Mouse (Mus musculus): ENCODE data around the gene Ezh1. TPM values are rescaled to one million over a fixed set of nuclear protein-coding genes. Genes with fewer than 3 reads are reported as not detected.
A peak's percentile ranks its signal among the peaks of the same experiment; 100 is the strongest.

The Ezh1 gene
- polyA plus RNA-seq (2015; fragmentation: Nextera tagmentation; extraction: Ambion mirVana), result 17.1 and 17.4 TPM in 2 replicates

- peak within 1 kb of the TSS; percentile 94 for H3K27ac ChIP-seq (ENCODE audit: low read length)
- H3K36me3 ChIP-seq (ENCODE audit: insufficient read depth, low read length), result no peaks in the 10 kb centered on the region
- no peaks in the 10 kb centered on the region for H3K9me3 ChIP-seq (ENCODE audit: low read length)
- H3K4me2 ChIP-seq (replicated peaks; ENCODE audit: low read depth, low read length), result peak within 1 kb of the TSS; percentile 93
- ATAC-seq, result peak; percentile 90
- no peaks in the 10 kb centered on the region for H3K27me3 ChIP-seq (replicated peaks; ENCODE audit: insufficient read depth, low read length)
- 1% methylated on average over 54 of the region's 56 CpGs for WGBS
- H3K9ac ChIP-seq (replicated peaks; ENCODE audit: low read depth), result peak within 1 kb of the TSS; percentile 85
- H3K4me1 ChIP-seq (ENCODE audit: insufficient read depth, low read depth, low read length), result peaks cover 10% of the 10 kb centered on the region; the same call in 1 of the 2 replicates
- DNase-seq (ENCODE audit: low spot score), result peak; percentile 93
- peak within 1 kb of the TSS; percentile 82 for H3K4me3 ChIP-seq (ENCODE audit: low read depth, low read length)
- TF ChIP-seq EP300 (IDR thresholded peaks at IDR 0.05) (no peak), CTCF (IDR thresholded peaks at IDR 0.05) (peak; percentile 66)
Measured at GRCm38 (mm10) chr11:101226065-101226701, at the start of gene Ezh1. TSS of gene Ezh1 (minus strand) at chr11:101226463.

- H3K36me3 ChIP-seq (ENCODE audit: insufficient read depth, low read length), result no peaks in the 10 kb centered on the region
- no peak overlapping the region for H3K4me2 ChIP-seq (replicated peaks; ENCODE audit: low read depth, low read length)
- H3K4me1 ChIP-seq (ENCODE audit: insufficient read depth, low read depth, low read length), result peaks cover 14% of the 10 kb centered on the region; the same call in 1 of the 2 replicates
- H3K4me3 ChIP-seq (ENCODE audit: low read depth, low read length), result no peak overlapping the region
- H3K9me3 ChIP-seq (ENCODE audit: low read length), result no peaks in the 10 kb centered on the region
- H3K9ac ChIP-seq (replicated peaks; ENCODE audit: low read depth), result no peak overlapping the region
- DNase-seq (ENCODE audit: low spot score) (no peak), ATAC-seq (no peak)
- TF ChIP-seq EP300 (IDR thresholded peaks at IDR 0.05) (no peak), CTCF (IDR thresholded peaks at IDR 0.05) (no peak)
- H3K27ac ChIP-seq (ENCODE audit: low read length), result no peak overlapping the region
- no peaks in the 10 kb centered on the region for H3K27me3 ChIP-seq (replicated peaks; ENCODE audit: insufficient read depth, low read length)
- WGBS, result 48% methylated on average over 4 of the region's 4 CpGs
Measured at GRCm38 (mm10) chr11:101275309-101275708, 49.0 kb upstream of the Ezh1 start.

GRCm38 (mm10) chr11:101272446-101272845 lies 46.2 kb upstream of the Ezh1 start:
- Histone ChIP-seq H3K4me2 (replicated peaks; ENCODE audit: low read depth, low read length) (no peak overlapping the region), H3K4me1 (ENCODE audit: insufficient read depth, low read depth, low read length) (peaks cover 6% of the 10 kb centered on the region; the same call in 1 of the 2 replicates), H3K9ac (replicated peaks; ENCODE audit: low read depth) (no peak overlapping the region), H3K4me3 (ENCODE audit: low read depth, low read length) (no peak overlapping the region), H3K27ac (ENCODE audit: low read length) (no peak overlapping the region), H3K9me3 (ENCODE audit: low read length) (no peaks in the 10 kb centered on the region), H3K36me3 (ENCODE audit: insufficient read depth, low read length) (no peaks in the 10 kb centered on the region), H3K27me3 (replicated peaks; ENCODE audit: insufficient read depth, low read length) (no peaks in the 10 kb centered on the region)
- no peak for TF ChIP-seq EP300 (IDR thresholded peaks at IDR 0.05)
- TF ChIP-seq CTCF (IDR thresholded peaks at IDR 0.05), result no peak
- WGBS, result 88% methylated on average over 3 of the region's 3 CpGs
- no peak for DNase-seq (ENCODE audit: low spot score)
- ATAC-seq, result no peak

GRCm38 (mm10) chr11:101269577-101270116 lies 43.4 kb upstream of the Ezh1 start:
- Histone ChIP-seq H3K36me3 (ENCODE audit: insufficient read depth, low read length) (no peaks in the 10 kb centered on the region), H3K27me3 (replicated peaks; ENCODE audit: insufficient read depth, low read length) (peaks cover 5% of the 10 kb centered on the region; the same call in 1 of the 2 replicates), H3K27ac (ENCODE audit: low read length) (no peak overlapping the region), H3K9ac (replicated peaks; ENCODE audit: low read depth) (no peak overlapping the region), H3K4me2 (replicated peaks; ENCODE audit: low read depth, low read length) (no peak overlapping the region), H3K9me3 (ENCODE audit: low read length) (no peaks in the 10 kb centered on the region), H3K4me1 (ENCODE audit: insufficient read depth, low read depth, low read length) (peaks cover 6% of the 10 kb centered on the region; the same call in 1 of the 2 replicates), H3K4me3 (ENCODE audit: low read depth, low read length) (no peak overlapping the region)
- ATAC-seq (peak; percentile 30; the same call in 1 of the 2 replicates), DNase-seq (ENCODE audit: low spot score) (no peak)
- TF ChIP-seq EP300 (IDR thresholded peaks at IDR 0.05), result no peak
- no peak for TF ChIP-seq CTCF (IDR thresholded peaks at IDR 0.05)
- 10% methylated on average over 10 of the region's 10 CpGs for WGBS

- Histone ChIP-seq H3K9ac (replicated peaks; ENCODE audit: low read depth) (no peak overlapping the region), H3K27ac (ENCODE audit: low read length) (no peak overlapping the region), H3K4me2 (replicated peaks; ENCODE audit: low read depth, low read length) (no peak overlapping the region), H3K36me3 (ENCODE audit: insufficient read depth, low read length) (no peaks in the 10 kb centered on the region), H3K9me3 (ENCODE audit: low read length) (no peaks in the 10 kb centered on the region), H3K4me3 (ENCODE audit: low read depth, low read length) (no peak overlapping the region), H3K27me3 (replicated peaks; ENCODE audit: insufficient read depth, low read length) (peaks cover 11% of the 10 kb centered on the region; the same call in 1 of the 2 replicates), H3K4me1 (ENCODE audit: insufficient read depth, low read depth, low read length) (peaks cover 18% of the 10 kb centered on the region; the same call in 1 of the 2 replicates)
- DNase-seq (ENCODE audit: low spot score), result no peak
- peak; percentile 32; the same call in 1 of the 2 replicates for ATAC-seq
- 41% methylated on average over 6 of the region's 6 CpGs for WGBS
- no peak for TF ChIP-seq EP300 (IDR thresholded peaks at IDR 0.05)
- TF ChIP-seq CTCF (IDR thresholded peaks at IDR 0.05), result no peak
Measured at GRCm38 (mm10) chr11:101265906-101266305, 39.6 kb upstream of the Ezh1 start.

GRCm38 (mm10) chr11:101264954-101265471 lies 38.8 kb upstream of the Ezh1 start:
- H3K9ac ChIP-seq (replicated peaks; ENCODE audit: low read depth), result no peak overlapping the region
- H3K27ac ChIP-seq (ENCODE audit: low read length), result no peak overlapping the region
- no peak overlapping the region; the same call in 1 of the 2 replicates for H3K4me3 ChIP-seq (ENCODE audit: low read depth, low read length)
- WGBS, result 10% methylated on average over 31 of the region's 31 CpGs
- no peak for ATAC-seq
- H3K4me1 ChIP-seq (ENCODE audit: insufficient read depth, low read depth, low read length), result peaks cover 21% of the 10 kb centered on the region; the same call in 1 of the 2 replicates
- TF ChIP-seq CTCF (IDR thresholded peaks at IDR 0.05) (no peak), EP300 (IDR thresholded peaks at IDR 0.05) (no peak)
- H3K27me3 ChIP-seq (replicated peaks; ENCODE audit: insufficient read depth, low read length), result peaks cover 11% of the 10 kb centered on the region; the same call in 1 of the 2 replicates
- no peaks in the 10 kb centered on the region for H3K9me3 ChIP-seq (ENCODE audit: low read length)
- no peaks in the 10 kb centered on the region for H3K36me3 ChIP-seq (ENCODE audit: insufficient read depth, low read length)
- H3K4me2 ChIP-seq (replicated peaks; ENCODE audit: low read depth, low read length), result peak overlapping the region; percentile 25
- no peak for DNase-seq (ENCODE audit: low spot score)

Data from lung, postnatal 0 days (tissue).